Mouse (Mus musculus) left cerebral cortex, postnatal 10 days (tissue): ENCODE measurements around the gene Nfia. TPM values are rescaled to one million over a fixed set of nuclear protein-coding genes. Genes with fewer than 3 reads are reported as not detected.

Source experiments
- DNase-seq, 2 experiments: peaks; one replicate each; pipeline ENCODE4 v3.0.0; 2021 to 2022; ENCODE audit warnings: low spot score in 2 of 2, mixed read lengths in 1 of 2; ENCODE audit errors: extremely low spot score in 1 of 2
- intact Hi-C: fragments of 180-260 bp; cut with DNase I; formaldehyde crosslinking; loops from one replicate; pipeline ENCODE4 v1.15.1; 2025
- total RNA-seq, 2 experiments: library from RNA; stranded (reverse); gene quantifications; 2 replicates each; pipeline ENCODE4 v1.2.3; 2021

Gene Nfia
- total RNA-seq, 2 experiments from 2014 or later, result 76.4 to 79.5 TPM

DNA sequence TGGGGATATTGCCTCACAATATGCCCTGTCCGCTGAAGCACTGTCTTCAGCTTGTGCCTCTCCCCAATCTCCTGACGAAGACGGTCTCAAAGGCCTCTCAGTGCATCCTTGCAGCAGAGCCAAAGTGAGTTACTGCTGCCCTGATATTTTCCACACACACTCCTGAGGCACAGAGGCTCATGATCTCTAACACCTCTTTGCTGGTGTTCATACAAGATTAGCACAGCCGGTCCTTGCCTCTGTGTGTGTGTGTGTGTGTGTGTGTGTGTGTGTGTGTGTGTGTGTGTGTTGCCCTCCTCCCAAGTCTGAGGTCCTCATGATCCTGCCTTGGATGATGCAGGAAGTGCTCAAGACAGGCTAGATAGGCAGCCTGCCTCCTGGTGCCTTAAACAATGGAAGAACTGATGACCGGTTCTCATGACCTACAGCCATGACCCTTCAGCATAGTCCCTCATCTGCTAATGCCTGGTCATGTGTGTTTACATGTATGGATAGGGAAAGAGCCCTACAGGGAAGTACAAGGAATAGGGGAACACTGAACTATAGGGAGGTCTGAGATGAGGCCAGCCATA is 319.5 kb downstream of the Nfia start:
- intact Hi-C loops, result no loop called here
- DNase-seq, result no peak

DNA sequence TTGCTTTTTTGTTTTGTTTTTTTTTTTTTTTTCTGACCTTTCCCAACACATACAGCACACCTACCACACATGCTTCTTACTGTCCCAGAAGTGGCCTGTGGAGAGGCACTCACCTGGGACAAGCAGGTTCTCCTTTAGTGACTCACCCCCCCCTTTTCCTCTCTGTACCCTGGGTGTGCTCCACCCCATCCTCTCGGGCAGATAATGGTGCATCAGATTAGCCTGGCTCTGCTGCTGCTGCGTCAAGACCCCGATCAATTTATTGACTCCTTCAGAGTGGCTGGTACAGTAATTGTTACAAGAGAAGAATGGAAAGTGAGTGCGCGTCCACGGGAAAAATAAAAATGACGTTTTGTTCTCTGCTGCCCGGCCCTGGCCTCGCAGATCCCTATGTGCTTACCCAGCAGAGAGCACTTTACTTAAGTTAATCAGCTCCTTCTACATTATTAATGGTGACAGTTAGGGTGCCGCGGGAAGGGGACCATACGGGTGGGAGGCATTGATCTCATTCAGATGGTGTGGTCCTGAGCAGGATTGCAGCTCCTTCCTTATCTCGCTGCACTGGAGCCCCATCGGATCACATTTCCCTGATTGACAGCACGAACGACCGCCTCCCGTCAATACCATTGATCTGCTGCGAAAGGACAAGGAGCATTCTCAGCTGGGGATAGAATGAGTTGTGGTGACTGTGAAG is 321.7 kb downstream of the Nfia start:
- no peak for DNase-seq
- intact Hi-C loops, result no loop called here

DNA sequence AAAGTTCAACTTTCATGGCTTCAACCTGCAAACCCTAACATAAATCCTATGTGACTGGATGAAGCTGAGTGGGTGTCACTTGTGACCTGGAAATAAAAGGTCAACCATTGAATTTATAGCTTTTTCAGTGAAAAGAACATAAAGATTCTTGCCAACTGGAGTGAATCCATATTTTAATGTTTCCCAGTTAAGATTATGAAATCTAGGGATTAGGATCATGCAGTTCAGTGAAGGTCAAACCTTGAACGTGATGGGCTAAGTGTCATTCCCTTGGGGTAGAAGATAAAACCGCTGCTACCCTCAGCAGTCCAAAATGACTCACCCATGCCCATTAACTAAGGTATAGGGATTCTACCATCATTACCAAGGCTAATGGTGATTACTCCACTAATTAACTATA is 322.5 kb downstream of the Nfia start:
- intact Hi-C loops, result no loop called here
- no peak for DNase-seq

DNA sequence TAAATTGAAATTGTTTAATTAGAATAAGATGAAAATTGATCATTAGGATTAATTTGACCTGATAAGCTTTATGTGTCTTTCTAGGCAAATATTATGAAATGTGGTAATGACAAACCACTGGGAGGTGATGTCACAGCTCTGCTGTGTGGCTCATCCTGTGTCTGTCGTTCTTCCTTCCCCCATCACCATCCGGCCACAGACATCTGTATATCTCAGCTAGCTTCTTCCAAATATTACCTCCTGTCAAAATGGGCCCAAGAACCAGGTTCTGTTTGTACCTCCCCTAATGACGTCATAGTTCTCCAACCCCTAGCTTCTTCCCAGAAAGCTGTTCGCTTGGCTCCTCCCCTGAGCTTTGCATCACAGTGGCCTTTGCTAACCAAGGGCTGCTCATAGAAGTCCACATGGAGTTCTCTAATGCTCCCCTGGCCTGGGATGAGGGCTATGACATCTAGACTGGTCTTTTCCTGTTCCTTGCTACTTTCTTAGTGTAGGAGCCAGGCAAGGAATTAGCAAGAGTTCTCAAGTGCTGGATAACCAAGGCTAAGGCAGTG is 324.6 kb downstream of the Nfia start:
- no peak for DNase-seq
- intact Hi-C loops, result no loop called here

DNA sequence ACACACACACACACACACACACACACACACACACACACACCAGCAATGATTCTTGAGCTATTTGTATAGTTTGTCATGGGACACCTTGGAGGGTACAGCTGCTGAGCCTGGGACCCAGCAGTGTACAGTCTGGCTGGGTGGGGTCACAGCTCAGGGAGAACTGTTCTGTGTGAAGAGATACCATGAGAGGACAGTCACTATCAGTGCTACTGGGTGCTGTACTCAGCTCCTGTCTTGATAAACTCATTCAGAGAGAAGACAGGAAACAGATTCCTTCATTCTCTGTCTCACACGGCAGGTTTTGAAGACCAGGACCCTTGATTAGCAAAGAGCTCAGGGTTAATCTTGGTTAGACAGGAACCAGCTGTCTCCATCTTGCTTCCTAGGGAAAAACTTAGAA is 326.1 kb downstream of the Nfia start:
- intact Hi-C loops, result no loop called here
- DNase-seq, result no peak

DNA sequence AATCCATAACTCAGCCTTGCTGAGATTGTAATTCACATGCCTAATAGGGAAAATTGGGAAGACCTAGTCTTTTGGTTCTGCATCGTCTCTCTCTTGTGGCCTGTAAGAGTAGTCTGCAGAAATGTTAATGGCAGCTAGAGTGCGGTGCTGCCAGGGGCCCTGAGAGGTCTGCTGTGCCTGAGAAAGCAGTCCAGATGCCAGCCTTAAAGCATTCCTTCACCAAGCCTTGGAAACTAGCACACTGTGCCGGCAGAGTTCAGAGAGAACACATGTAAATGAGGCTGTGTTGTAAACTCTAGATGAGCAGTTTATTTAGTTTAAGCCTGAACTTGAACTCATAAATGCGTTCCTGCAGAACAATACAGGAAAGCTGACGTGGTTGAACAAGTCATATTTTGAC is 326.9 kb downstream of the Nfia start:
- intact Hi-C loops, result no loop called here
- DNase-seq, result peak in 1 of 2 experiments; percentile 37

DNA sequence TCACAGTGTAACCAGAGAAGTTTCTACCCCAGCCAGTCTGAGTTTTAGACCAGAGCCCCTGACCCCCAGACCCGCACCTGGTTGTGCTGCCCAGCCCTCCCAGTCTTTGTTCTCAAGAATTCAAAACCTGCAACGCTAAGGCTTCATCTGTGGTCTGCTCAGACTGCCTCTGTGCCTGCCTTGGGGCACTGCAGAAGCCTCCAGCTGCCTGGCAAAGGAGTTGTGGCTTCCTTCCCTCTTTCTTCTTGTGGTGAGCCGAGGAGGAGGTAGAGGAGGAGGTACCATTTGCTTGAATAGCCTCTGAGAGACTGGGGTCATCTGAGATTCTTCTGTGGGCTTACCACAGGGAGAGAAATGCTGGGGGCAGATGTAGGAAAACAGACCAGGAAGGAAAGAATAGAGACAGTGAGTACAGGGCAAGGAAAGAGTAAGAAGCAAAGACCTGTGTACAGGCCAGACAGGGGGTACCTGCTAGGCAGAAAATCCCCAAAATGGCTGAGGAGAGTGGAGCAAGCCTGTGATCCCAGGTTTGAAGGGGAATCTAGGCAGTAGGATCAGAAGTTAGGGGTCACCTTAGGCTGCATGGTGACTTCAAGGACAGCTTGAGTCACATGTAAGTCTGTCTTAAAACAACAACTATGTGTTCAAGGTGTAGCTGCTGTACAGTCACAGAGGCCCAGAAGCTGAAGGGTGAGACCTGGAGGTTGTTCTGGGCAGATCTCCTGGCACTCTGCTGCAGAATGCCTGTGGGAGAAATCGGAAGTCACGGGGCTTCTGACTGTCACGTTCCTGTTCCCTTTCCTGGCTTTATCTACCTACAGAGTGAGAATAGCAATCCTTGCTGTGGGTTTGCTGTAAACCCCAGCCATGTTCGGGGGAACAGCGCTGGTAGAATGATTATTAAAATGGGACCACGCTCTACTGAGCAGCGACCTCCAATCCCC is 328.9 kb downstream of the Nfia start:
- no peak for DNase-seq
- intact Hi-C loops, result loop anchor here (5.0 kb wide), 1 partner anchor 349 kb away; no protein-coding TSS in a partner anchor

DNA sequence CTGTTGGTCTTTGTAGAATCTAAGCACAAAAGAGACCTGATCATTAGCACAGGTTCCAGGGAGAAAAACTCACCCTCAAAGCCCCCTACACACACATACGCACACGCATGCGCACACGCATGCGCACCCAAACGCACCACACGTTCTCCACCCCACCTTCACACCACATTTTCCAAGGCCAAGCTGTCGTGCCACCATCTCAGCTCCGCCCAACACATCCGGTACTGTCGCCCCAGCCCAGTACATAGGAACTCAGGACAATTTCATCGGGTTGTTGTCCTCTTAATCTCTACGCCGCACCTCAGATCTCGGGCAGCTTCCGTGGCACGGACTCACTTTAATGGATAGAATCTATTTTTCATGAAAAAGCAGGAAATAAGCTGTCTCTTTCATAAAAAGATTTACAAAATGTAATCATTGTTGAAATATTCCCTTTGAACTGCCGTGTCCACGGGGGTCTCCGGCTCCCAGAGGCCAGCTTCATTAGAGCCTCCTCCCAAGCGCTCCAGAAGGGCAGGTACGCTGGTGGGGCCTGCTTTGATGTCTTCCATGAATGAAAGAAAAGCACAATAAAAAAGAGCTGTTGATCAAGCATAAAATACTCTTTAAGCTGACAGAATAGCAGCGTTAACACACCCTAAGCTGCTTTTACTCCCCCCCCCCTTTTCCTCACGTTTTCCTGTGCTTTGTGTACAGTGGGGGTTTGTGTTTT is 330.2 kb downstream of the Nfia start:
- intact Hi-C loops, result loop anchor here (5.0 kb wide), 1 partner anchor 350 kb away; no protein-coding TSS in a partner anchor
- peak; percentile 23 to 70 for DNase-seq

DNA sequence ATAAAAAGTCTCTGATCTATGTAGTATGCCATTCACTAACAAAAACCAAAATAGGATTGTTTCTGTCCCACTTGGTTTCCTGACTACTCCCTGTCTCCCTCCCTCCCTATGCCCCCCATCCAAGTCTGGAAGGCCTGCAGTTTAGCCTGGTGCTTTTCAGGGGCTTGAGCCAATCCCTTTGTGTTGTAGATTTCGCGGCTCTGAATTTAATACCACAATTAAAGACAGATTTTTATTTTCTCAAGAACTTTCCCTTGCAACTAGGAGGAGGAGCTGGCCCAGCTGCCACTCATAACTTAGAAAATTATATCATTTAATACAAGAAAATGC is 330.8 kb downstream of the Nfia start:
- intact Hi-C loops, result loop anchor here (5.0 kb wide), 1 partner anchor 351 kb away; no protein-coding TSS in a partner anchor
- DNase-seq, result no peak

DNA sequence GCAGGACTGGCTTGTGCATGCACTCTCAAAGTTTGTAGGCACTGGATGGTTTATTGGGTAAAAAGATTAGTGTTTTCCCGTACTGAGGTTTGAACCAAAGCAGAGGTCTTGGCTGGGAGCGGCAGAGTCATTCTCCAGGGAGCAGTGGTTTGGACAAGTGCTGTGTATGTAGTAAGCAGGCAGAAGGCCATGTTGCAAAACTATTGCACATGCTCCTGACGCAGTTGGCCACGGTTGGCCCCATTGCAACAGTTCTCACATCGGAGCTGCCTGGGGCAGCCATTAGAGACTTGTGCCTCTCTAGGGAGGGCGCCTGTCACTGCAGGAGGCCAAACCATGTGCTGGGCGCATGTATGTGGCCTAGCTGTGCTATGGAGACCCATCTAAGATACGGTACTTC is 331.6 kb downstream of the Nfia start:
- DNase-seq, result no peak
- intact Hi-C loops, result loop anchor here (5.0 kb wide), 1 partner anchor 352 kb away; no protein-coding TSS in a partner anchor

DNA sequence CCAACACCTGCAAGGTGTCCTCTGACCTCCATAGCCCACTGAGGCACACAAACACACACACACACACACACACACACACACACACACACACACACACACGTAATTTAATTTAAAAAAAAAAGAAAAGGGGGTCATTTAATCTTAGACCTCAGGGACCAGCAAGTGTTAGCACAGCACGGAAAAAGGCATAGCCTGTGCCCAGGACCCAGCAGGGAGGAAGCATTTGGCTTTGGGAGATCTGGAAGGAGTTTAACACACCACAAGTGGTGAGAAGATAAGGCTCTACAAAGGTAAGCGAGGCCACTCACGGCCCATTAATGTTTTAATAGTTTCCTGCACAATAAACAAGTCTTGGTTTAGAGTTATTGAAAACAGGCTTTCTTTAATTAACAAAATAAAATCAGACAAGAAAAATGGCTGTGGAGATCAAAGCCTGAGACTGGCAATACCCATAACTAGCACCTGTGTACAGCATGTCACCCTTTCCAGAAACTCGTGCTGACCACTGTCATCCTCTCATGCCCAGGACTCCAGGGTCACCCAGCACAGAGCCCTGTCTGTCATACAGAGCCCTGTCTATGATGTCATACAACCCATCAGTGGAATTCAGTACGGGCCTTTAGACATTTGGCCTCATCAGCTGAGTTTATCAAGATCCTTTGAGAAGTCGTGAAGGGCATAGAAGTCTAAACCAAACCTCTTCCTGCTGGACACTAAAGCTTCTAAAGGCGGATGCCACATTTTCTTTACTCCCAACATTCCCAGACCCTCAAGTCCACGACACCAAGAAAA is 332.6 kb downstream of the Nfia start:
- intact Hi-C loops, result loop anchor here (5.0 kb wide), 1 partner anchor 353 kb away; no protein-coding TSS in a partner anchor
- no peak for DNase-seq

DNA sequence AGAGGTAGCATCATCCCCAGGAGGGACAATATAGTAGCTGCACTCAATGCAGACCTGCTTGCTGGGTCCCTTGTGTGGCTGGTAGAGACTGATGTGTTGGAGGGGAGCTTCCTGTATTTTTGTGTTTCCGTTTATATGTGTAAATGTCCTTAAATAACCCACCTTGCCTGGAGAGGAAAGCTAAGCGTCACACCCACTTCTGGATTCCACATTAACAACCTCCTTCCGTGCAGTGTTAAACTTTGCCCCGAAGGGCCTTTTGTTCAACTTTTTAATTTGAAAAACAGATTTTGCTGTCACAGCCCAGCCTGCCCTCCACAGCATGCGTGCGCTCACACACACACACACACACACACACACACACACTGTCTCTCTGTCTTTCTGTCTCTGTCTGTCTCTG is 333.4 kb downstream of the Nfia start:
- intact Hi-C loops, result no loop called here
- DNase-seq, result no peak

DNA sequence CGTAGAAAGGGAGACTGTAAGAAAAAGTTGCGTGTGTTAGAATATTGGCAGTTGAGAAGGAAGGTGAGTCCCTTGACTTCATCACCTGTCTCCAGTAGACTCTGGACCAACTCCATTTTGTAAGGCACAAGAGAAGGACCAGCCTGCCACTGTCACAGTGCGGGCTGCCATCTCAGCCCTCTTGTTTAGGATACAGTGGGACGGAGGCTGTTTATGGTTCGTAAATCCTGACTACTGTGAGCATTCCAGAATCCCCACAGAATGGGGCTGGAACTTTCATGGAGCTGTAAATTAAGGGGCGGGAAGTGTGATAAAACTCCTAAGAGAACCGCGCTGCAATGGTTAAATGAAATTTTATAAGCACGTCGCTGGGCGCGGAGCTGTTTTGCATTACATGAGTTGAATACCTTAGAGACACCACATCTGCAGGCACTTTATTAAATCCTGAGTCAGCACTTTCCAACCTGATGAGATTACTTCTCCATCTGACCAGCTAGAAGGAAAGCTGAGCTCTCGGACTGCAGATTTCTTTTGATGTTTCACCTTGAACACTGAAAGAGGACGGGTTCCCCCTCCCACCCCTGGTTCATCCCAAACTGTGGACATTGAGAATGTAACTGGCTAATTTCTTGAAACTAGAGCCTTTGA is 334.0 kb downstream of the Nfia start:
- intact Hi-C loops, result no loop called here
- DNase-seq, result no peak

DNA sequence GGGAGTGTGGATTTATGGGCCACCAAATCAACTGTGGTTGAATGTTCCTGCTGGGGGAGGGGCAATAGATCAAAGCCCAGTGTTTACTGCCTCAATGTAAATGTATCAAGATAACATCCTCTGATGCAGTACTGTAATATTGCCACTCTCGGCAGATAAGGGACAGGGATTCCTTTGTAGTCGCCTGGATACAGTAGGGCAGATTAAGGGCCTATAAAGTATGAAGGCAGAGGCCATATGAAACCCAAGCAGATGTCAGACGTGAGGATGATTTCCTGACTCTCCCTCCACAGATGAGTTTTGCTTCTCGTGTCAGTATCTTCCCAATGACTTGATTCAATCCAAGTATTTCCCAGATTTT is 334.5 kb downstream of the Nfia start:
- intact Hi-C loops, result no loop called here
- no peak for DNase-seq

DNA sequence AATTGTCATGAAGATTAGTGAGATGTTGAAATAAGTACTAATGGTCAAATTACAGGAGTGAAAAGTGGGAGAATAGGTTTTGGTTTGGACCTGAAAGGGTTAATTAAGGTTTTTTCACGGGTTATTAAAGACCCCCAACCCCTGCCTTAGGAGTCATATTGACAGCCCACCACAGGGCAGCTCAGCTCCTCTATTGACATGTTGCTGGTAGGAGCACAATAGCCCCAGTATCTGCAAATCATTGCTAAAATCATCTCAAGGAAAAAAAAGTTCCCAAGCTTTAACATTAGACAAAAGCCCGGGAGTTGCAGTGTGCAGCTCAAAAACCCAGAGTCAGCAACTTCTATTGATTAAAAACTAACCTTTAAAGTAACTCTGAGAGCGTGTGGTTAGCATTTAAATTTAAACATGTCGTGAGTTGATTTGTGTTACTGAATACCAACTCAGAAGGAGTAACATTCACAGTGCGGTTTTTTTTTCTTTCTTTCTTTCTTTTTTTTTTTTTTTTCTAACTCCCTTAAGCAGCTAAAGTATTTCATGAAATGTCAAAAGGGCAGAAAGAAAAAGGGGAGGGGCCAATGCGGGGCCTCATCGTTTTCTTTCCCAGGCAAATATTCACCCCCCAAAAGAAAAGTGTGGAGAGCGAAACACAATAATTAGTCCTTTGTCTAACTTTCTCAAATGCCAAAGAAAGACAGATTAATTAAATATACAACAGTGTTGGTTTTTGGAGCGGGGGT is 335.6 kb downstream of the Nfia start:
- intact Hi-C loops, result no loop called here
- DNase-seq, result no peak

DNA sequence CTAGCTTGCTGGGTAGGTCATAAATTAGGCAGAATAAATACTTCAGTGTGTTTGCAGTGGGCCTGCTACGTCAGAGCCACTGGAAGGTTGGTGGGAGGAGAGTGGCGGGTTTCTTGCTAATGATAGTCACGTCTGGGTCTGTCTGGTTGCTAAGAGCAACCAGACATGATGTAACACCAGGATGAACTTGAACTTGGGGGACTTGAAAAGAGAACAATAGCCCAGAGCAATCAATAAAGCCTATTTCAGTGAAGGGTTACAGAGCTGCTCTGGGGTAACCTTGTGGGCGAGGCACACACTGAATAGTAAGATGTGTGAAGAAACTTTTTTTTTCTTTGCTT is 336.1 kb downstream of the Nfia start:
- peak; percentile 34 to 51 for DNase-seq
- intact Hi-C loops, result no loop called here

DNA sequence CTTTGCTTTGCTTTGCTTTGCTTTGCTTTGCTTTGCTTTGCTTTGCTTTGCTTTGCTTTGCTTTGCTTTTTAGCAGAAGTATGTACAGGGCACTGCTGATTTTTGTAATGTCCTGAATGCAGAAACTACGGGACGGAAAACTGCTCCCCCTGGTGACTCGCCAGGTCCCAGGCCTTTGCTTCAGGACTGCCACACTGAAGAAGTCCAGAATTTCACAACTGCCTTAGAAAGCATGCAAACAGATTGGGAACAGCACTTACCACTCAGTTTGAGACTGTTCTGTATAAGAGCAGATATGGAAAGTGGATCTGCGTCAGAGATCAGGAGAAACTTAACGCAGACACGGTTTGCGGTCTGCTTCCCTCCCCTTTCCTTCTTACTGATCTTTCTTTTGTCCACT is 336.5 kb downstream of the Nfia start:
- intact Hi-C loops, result no loop called here
- DNase-seq, result peak; percentile 47 to 77
